Mouse (Mus musculus): ENCODE results near the gene Ubtf. TPM values are rescaled to one million over a fixed set of nuclear protein-coding genes. Genes with fewer than 3 reads are reported as not detected.
"Not testable (repeated sequence)": the region's sequence is repeated elsewhere in the genome, so short reads cannot be mapped to it uniquely, and the experiment has no call there.

The Ubtf gene
- 100 to 1,000 TPM in 1 of 2 experiments, 10 to 100 TPM in 1; 93.7 to 117 TPM for total RNA-seq (2021)
- long read RNA-seq, experiment 1, full-length matches to known transcripts: 103 of 132 reads
- long read RNA-seq, experiment 1, partial matches to known transcripts: 14 of 132 reads
- long read RNA-seq, experiment 1, other reads (novel, unspliced or antisense): 15 of 132 reads
- long read RNA-seq, experiment 2, full-length matches to known transcripts: 164 of 238 reads
- long read RNA-seq, experiment 2, partial matches to known transcripts: 46 of 238 reads
- long read RNA-seq, experiment 2, other reads (novel, unspliced or antisense): 28 of 238 reads

DNA sequence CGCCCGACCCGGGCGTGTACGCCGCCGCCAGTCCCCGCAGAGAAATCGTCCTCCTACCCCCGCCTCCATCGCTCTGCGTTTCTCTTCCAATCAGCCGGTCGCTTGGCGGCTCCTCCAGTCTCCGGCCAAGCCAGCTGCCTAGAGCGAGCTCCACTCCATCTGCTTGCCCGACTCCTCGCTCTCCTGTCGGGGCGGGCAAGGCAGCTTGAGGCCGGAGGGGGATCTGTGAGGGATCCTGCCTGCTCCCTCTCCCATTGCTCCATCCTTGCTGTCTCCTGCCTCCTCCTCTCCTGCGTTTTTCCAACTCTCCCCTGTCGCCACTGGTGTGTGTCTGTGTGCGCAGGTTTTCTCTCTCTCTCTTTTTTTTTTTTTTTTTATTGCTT lies at the start of gene Ubtf:
TSS of gene Ubtf (minus strand) at position 333 of the 383 bp plus-strand sequence.
- peak; percentile 71 to 75 for DNase-seq (ENCODE audit: low spot score in 2 of 2)

DNA sequence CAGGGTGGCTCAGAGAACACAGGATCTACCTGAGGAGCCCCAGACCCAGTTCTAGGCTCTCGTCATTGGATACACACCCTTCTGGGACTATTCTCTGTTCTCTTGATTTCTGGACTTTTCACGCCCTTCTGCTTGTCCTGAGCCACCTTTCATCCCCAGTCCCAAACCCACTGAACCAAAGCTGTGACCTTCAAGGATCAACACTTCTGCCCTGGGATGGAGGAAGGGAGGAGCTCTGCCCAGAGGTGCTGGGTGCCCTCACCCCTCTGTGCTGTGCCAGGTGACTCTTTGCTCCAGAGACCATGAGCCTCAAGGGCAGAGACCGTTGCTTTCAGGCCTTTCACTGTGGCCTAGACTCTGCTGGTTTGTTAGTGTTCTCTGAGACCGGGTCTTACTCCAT lies 49.7 kb upstream of the Ubtf start:
- no peak for DNase-seq (ENCODE audit: low spot score in 2 of 2)

DNA sequence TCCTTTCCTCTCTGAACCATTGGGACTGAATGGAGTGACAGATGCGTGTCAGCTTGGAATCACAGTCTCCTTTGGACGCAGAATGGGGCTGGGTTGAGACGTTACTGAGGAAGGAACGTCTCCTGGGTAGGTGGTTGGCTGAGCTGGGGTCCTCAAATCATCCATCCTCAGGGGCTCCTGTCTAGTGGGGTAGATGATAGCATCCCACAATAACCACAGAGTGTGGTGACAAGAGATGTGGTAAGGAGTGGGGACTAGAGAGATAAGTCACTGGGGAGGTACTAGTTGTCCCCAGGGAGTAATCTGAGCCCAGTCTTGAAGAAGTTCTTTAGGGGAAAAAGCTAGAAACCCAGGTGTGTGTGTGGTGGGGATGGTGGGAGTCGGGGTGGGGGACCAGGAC lies 48.8 kb upstream of the Ubtf start:
- no peak for DNase-seq (ENCODE audit: low spot score in 2 of 2)

DNA sequence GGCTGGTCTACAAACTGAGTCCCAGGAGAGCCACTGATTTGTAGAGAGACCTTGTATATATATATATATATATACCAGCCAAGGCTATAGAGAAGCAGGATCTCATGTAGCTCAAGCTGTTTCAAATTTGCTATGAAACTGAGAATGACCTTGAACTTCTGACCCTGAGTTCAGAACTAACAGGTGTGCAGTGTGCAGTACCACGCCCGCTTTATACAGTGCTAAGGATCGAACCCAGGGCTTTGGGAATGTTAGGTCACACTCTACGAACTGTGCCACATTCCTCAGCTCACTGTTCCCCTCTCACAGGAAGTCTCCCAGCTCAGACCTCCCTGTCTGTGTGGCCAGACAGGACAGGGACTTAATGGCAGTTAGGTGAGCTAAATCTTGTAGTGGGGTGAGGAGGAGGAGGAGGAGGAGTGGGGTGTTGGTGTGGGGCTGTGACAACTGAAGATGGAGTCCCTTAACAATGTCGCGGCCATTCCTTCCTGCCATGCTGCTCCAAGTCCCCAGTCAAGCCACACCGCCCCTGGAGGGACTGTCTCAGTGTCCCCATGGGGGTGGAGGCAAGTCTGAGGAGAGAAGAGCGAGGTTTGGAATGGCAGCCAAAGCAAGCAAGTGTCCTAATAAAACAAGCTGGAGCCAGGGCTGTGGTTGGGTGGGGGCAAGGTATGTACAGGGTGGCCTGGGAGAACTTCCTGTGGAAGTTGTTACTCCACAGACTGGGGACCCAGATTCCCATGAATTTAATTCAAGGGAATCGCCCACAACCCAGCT lies 48.1 kb upstream of the Ubtf start:
- DNase-seq (ENCODE audit: low spot score in 2 of 2): no peak

DNA sequence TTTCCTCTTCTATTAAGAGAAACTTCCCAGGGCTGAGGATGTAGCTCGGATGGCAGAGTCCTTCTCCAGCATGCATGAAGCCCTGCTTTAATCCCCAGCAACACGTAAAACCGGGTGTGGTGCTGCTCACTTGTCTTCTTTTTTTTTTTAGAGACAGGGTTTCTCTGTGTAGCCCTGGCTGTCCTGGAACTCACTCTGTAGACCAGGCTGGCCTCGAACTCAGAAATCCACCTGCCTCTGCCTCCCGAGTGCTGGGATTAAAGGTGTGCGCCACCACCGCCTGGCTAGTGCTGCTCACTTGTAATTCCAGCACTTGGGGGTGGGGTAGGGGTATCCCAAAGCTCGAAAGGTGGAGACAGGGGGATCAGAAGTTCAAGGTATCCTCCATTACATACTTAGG lies 46.6 kb upstream of the Ubtf start, which contains the start of gene Slc4a1:
TSS of gene Slc4a1 (minus strand) at position 101 of the 400 bp plus-strand sequence.
- not testable (repeated sequence) for DNase-seq (ENCODE audit: low spot score in 2 of 2)

DNA sequence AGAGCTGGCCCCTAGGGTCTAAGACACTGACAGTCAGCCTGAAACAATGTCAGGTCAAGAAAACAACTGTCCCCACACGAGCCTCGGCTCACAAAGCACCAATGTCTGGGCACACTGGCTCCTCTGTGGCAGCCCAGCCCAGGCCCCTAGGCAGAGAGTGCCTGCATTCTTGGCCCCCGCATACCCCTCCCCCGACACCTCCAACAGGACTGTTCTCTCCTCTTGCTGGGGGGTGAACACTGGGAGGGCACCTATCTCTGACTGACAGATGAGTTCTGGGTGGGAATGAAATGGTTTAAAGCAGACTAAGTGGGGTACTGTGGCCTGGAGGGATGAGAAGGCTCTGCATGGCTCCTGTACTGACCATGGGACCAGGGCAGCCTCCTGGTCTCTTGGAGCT lies 46.2 kb upstream of the Ubtf start:
- DNase-seq (ENCODE audit: low spot score in 2 of 2): no peak

DNA sequence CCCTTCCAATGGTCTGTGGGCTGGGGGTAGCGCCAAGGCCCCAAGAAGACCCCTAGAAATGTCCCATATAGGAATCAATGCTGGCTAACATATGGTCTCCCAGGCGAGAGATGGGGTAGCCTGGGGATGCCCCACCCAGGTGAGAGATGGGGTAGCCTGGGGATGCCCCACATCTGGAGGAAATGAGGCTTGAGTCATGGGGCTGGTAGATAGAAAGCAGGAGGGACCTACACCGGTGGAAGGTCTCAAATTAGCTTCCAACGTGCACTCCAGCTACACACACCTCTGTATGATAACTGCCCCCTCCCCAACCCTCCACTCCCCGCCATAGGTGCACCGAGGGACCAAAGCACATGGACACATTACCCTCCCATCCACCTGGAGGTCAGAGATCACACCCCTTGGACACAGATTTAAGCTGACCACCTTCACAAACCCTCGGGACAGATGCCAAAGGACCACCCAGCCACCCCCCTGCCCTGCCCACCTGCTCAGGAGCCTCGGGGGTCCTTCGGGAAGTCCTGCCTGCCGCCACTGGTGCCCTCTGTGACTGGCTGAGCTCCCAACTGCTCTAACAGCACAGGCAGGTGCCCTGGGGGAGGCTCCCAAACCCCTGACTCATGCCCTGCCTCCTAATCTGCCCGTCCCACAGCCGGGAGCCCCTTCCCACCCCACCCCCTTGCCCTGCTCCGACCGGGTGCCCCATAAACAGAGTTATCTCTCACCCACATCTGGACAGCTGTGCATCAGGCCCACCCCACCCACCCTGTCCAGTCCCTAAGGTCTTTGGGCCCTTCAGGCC lies 45.2 kb upstream of the Ubtf start:
- no peak for DNase-seq (ENCODE audit: low spot score in 2 of 2)

DNA sequence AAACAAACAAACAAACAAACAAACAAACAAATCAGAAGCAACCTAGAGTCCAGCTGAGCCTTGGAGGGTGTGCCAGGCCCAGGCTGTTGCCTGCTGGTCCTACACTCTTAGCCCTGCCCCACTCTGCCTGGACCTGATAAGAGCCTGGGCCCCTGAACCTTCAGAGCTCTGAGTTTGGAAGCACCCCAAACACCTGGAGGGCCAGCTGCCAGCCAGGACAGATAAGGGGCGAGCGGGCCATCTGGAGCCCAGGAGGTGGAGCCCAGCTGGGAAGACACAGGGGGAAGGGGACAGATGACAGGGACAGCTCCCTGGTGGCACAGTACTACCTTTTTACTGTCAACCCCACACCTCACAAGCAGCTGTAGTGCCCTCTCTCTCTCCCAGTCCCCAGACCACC lies 44.1 kb upstream of the Ubtf start:
- DNase-seq (ENCODE audit: low spot score in 2 of 2): no peak

DNA sequence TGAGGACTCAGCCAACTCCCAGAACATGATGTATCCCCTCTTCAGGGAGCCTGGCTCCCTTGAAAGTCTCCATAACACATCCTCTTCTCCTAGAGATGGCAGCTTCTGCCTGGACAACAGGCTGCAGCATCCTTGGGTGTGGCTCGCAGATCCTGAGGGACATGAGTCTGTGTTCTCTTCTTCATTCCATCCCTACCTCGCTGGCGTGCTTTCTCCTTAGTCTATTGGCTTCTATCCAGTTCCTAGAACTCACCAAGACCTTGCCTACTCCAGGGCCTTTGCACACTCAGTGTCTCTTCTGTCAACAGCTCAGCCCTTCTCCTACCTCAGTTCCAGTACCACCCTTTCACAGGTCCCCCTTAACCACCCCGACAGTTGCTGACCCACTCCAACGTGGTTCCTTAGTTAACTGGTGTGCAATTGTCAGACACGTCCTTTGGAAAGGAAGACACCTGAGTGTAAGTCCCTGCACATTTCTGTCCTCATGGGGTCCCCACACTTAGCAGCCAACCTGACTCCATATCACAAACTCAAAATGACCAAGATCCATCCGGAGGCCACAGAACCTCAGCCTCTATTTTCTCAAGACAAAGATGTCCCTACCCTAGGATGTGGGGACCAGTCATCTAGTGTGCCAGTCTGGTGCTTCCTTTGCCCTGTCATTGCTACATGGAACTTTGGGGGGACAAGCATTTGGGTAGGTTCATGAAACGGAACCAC lies 42.4 kb upstream of the Ubtf start:
- DNase-seq (ENCODE audit: low spot score in 2 of 2): no peak

DNA sequence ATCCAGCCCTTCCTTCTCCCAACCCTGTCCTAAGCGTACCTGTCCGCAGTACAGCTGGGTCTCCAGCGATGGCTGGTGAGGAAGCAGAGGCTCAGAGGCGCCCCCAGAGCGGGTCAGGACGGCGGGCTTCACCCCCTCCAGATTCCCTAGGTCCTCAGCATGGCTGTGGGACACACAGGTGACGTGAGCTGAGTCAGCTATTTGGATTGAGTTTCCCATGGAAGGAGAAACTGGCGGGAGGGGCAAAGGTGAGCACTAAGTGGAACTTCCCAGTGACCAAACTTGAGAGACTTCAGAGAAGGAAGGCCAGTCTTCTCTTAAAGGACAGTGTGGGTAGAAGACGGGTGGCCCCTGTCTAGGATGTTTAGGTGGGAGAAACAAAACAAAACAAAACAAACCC lies 38.8 kb upstream of the Ubtf start:
- DNase-seq (ENCODE audit: low spot score in 2 of 2): no peak

DNA sequence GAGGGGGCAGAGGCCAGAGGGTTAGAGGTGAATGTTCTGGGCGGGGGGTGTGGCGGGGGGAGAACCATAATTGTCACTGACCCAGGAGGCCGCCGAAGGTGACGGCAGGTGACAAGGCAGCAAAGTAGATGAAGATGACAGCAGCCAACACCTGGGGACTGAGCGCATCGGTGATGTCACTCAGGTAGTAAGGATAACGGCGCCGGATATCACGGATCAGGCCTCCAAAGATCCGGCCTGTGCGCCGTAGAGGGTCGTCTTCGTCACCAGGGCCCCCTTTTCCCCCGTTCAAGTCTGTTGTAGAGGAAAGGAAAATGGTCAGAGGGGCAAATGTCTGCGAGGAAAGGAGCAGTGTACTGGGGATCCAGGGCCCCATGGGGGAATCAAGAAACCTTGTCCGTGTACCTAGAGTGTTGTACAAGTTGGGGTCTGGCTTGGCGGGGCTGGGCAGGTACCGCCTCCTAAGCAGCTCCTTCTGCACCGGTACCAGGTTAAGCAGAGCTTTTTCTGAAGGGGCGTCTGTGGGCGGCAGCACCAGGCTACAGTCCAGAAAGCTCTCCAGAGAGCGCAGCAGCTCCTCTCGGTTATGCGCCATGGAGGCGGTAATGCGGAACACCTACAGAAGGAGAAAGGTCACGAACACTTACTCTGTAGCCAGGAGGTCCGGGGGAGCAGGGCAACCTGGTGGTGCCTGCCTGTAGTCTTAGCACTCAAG lies 37.3 kb upstream of the Ubtf start:
- DNase-seq (ENCODE audit: low spot score in 2 of 2): no peak

DNA sequence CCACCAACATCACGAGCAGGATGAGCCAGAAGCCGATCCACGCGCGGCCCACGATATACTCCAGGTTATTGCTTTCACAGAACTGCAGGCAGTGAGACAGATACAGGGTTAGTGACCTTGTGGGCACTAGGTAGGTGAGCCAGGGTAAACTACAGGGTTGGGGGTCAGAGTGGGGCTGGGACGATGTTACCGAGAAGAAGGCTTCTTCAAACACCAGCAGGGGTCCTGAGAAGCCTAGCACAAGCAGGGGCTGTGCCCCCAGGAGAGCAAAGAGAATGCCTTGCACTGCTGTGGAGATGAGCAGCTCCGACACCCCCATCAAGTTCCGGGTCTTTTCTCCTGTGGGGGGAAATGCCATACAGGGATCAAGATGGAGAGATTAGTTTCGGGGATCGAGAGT lies 36.6 kb upstream of the Ubtf start:
- no peak for DNase-seq (ENCODE audit: low spot score in 2 of 2)

DNA sequence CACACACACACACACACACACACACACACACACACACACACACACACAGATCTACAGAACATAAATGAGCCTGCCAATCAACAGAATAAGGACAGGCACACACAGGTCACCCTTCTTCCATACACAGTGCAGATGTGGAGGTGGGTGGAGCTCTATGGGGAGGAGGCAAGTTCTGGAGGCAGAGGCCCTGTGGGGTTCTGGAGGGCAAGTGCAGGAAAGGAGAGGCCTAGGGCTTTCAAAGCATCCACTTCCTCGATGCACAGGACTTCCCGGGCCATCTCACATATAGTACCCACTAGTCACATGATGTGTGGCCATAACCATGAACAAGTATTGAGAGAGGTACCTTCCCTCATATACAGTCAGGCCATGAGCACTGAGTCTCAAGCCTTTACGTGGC lies 36.0 kb upstream of the Ubtf start:
- no peak for DNase-seq (ENCODE audit: low spot score in 2 of 2)

DNA sequence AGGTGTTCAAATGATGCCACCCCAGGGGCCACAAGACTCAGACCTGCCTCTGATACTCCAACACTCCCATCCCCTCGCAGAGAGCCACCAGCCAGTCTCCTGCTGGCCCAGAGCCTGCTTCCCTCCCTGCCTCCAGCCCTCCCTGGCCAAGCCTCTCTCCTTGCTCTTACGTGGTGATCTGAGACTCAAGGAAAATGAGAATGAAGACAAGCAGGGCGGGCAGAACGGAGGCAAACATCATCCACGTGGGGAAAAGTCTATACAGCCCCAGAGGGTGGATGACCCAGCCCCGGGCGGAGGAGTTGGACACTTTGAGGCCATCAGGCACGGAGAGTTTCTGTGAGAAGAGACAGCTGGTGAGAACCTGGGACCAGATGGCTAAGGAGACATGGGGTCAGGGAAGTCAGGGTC lies 33.5 kb upstream of the Ubtf start:
- DNase-seq (ENCODE audit: low spot score in 2 of 2): no peak

DNA sequence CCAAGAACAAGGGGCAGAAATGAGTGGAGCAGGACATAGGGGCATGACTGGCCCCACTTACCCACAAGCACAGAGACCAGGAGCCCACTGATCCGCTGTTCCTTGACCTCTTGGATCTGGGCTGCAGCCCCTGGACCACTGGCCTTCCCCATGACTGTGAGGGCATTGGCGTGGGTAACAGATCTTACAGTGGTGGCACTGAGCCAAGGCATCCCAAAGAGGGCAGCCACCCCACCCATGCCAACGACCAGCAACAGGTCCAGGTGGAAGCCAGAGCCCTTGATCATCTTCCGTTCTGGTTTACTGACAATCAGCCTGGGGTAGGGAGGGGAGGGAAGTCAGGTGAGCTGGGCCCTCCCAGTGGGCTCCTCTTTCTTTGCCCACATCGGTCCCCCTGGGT lies 32.8 kb upstream of the Ubtf start:
- DNase-seq (ENCODE audit: low spot score in 2 of 2): no peak

DNA sequence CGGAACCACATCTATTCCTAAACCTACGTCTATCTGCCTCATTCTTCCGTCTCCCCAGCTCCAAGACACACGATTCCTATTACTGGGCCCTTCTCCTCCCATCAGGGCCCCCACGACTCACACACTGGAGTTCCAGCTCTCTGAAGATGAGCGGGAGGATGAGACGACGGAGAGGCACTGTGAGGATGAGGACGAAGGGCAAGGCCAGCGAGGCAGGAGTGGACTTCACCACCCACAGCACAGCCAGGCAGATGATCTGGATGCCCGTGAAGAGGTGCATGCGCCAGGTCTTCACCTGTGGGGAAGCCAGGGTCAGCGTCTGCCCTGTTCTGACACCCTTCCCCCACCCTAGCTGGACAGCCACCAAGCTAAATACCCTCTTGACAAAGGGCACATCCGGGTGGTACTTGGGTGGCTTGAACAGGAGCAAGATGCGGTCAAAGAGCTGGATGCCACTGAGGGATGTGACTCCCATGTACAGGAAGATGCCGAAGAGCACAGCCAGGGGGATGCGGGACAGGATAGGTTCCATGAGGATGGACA lies 31.5 kb upstream of the Ubtf start:
- DNase-seq (ENCODE audit: low spot score in 2 of 2): no peak

DNA sequence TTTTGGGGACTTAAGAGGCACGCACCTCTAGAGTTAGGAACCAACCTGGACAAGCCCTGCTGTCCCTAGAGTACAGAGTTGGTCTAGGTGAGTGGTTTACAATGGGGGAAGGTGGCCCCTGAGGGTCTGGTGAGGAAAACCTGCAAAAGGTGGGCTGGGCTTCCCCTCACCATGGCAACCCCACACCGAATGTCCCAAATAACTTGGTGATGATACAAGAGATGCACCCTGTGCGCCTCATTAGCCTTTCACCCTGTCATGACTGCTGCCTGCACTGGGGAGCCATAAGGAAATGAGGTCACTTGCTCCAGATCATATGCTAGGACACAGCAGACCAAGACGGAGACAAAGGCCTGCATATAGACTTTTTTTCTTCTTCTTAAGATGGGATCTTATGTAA lies 30.9 kb upstream of the Ubtf start:
- no peak for DNase-seq (ENCODE audit: low spot score in 2 of 2)

DNA sequence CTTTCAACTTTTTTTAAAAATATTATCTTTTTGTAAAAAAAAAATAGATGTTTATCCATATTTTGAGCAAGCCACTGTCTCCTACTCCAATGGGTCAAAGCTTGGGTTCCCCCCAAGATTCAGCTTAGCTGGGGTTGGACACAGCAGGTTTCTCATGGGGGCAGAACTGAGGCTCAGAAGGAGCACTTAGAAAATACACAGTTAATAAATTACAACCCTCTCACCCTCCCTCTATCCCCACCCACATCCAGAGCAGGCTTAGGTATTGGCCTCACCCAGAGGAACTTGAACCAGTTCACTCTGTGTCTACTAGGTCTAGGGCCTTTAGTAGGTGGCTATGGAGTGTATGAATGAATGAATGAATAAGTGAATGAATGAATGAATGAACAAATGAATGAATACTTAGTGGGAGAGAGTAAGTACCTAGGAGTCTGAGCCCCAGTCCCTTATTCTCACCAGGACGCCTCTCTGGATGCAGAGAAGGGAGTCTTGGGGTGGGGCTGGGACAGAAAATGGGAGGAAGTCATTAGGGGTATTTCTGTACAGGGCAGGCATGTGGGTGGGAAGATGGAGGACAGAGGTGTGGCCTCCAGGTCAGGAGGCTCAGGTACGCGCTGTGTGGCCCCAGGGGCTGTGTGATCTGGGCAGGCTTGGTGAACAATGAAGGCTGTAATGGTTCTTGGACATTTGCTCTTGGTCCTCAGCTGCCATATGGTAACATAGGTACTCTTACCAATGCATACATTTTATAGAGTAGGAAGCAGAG lies 29.8 kb upstream of the Ubtf start:
- no peak for DNase-seq (ENCODE audit: low spot score in 2 of 2)

DNA sequence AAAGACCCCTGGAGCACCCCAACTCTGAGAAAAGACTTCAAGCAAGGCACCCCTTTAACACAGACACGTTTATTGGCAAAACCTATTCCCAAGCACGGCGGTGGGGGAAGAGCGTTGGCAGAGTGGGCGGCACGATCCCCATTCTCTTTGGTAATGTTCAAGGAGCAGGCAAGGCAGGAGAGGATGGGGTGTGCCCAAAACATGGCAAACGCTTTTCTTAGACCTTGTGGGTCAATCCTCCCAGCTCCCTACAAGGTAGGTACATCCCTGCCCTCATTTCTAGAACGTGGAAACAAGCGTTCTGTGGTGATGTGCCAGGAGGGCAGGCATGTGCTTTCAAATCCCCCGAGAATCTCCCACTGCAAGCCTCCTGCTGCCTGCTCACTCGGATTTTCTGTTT lies 29.2 kb upstream of the Ubtf start:
- no peak for DNase-seq (ENCODE audit: low spot score in 2 of 2)
